Mouse (Mus musculus): ENCODE data around the gene Borcs8. TPM values are rescaled to one million over a fixed set of nuclear protein-coding genes. Genes with fewer than 3 reads are reported as not detected.
A peak's percentile ranks its signal among the peaks of the same experiment; 100 is the strongest.

Borcs8 gene
- polyA plus RNA-seq, 1 experiment: 59.2 TPM

- no peak overlapping the region for H3K27ac ChIP-seq (ENCODE audit: insufficient read depth, low read length)
- no peaks in the 10 kb centered on the region for H3K4me1 ChIP-seq (ENCODE audit: control insufficient read depth, insufficient read depth, low read length)
- H3K4me3 ChIP-seq (ENCODE audit: insufficient read depth, low read length): no peak overlapping the region
- TF ChIP-seq POLR2A (IDR thresholded peaks at IDR 0.05; ENCODE audit: low read depth, low read length) (no peak), CTCF (IDR thresholded peaks at IDR 0.05; ENCODE audit: borderline replicate concordance, insufficient read depth, low read length) (no peak)
Measured at GRCm38 (mm10) chr8:70157240-70157800, 18.0 kb downstream of the Borcs8 start.

DNA sequence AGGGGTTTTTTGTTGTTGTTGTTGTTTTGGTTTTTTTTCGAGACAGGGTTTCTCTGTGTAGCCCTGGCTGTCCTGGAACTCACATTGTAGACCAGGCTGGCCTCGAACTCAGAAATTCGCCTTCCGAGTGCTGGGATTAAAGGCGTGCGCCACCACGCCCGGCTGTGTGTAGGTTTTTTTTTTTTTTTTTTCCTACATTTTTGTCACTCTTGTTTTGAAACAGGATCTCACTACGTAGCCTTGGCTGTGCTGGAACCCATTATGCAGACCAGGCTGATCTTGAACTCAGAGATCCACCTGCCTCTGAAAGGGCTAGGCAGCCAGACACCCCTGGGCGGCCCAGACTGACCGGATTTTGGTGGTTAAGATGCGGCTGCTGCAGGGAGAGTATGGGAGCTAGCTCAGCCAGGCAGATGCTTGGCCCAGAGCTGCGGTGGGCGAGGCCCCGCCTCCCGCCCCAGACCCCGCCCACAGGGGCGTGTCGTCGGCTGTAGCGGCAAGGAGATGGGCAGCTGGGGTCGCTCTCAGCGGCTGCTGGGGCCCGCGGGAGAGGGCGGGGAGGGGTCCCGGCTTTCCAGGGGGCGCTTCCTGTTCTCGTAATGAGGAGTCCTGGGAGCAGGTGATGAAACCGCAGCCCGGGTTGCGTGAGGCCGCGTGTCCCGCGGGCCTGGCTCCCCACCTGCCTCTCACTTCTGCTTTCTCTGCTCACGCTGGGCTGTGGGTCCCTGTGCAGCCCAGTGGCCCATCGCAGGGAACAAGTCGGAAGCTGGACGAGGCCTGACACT lies 19.0 kb downstream of the Borcs8 start:
- TF ChIP-seq CTCF (IDR thresholded peaks at IDR 0.05; ENCODE audit: borderline replicate concordance, insufficient read depth, low read length): no peak
- no peak for TF ChIP-seq POLR2A (IDR thresholded peaks at IDR 0.05; ENCODE audit: low read depth, low read length)
- no peaks in the 10 kb centered on the region for H3K4me1 ChIP-seq (ENCODE audit: control insufficient read depth, insufficient read depth, low read length)
- H3K4me3 ChIP-seq (ENCODE audit: insufficient read depth, low read length): peak overlapping the region; percentile 27; the same call in 1 of the 2 replicates
- no peak overlapping the region for H3K27ac ChIP-seq (ENCODE audit: insufficient read depth, low read length)

GRCm38 (mm10) chr8:70159211-70159610 lies 19.9 kb downstream of the Borcs8 start:
- H3K4me1 ChIP-seq (ENCODE audit: control insufficient read depth, insufficient read depth, low read length): no peaks in the 10 kb centered on the region

DNA sequence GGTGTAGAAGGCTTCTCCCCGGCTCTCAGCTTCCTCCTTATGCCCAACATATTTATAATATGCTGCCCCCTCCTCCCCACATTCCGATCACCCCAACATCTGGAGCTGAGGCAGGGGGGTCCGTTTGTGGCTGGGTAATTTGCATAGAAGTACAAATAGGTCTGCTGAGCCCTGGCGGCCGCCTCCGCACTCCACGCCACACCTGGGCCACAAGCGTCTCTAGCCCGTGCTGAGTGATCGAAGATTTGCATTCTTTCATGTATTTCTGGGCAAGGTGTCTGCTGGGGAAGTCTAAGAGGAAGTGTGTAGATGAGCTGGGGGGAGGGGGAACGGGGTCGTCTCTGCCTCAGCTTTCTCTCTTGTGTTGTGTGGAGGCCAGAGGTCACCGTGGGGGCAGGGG lies 20.7 kb downstream of the Borcs8 start:
- TF ChIP-seq CTCF (IDR thresholded peaks at IDR 0.05; ENCODE audit: borderline replicate concordance, insufficient read depth, low read length) (no peak), POLR2A (IDR thresholded peaks at IDR 0.05; ENCODE audit: low read depth, low read length) (no peak)
- no peak overlapping the region for H3K27ac ChIP-seq (ENCODE audit: insufficient read depth, low read length)
- H3K4me3 ChIP-seq (ENCODE audit: insufficient read depth, low read length): no peak overlapping the region
- H3K4me1 ChIP-seq (ENCODE audit: control insufficient read depth, insufficient read depth, low read length): no peaks in the 10 kb centered on the region

More at GRCm38 (mm10) chr8:70159211-70159610, 19.9 kb downstream of the Borcs8 start:
- TF ChIP-seq CTCF (IDR thresholded peaks at IDR 0.05; ENCODE audit: borderline replicate concordance, insufficient read depth, low read length): no peak
- TF ChIP-seq POLR2A (IDR thresholded peaks at IDR 0.05; ENCODE audit: low read depth, low read length): no peak
- Histone ChIP-seq H3K27ac (ENCODE audit: insufficient read depth, low read length) (no peak overlapping the region), H3K4me3 (ENCODE audit: insufficient read depth, low read length) (no peak overlapping the region)

GRCm38 (mm10) chr8:70163316-70163715 lies 24.0 kb downstream of the Borcs8 start:
- no peaks in the 10 kb centered on the region for H3K4me1 ChIP-seq (ENCODE audit: control insufficient read depth, insufficient read depth, low read length)
- H3K27ac ChIP-seq (ENCODE audit: insufficient read depth, low read length): no peak overlapping the region
- TF ChIP-seq POLR2A (IDR thresholded peaks at IDR 0.05; ENCODE audit: low read depth, low read length) (no peak), CTCF (IDR thresholded peaks at IDR 0.05; ENCODE audit: borderline replicate concordance, insufficient read depth, low read length) (no peak)
- H3K4me3 ChIP-seq (ENCODE audit: insufficient read depth, low read length): no peak overlapping the region

DNA sequence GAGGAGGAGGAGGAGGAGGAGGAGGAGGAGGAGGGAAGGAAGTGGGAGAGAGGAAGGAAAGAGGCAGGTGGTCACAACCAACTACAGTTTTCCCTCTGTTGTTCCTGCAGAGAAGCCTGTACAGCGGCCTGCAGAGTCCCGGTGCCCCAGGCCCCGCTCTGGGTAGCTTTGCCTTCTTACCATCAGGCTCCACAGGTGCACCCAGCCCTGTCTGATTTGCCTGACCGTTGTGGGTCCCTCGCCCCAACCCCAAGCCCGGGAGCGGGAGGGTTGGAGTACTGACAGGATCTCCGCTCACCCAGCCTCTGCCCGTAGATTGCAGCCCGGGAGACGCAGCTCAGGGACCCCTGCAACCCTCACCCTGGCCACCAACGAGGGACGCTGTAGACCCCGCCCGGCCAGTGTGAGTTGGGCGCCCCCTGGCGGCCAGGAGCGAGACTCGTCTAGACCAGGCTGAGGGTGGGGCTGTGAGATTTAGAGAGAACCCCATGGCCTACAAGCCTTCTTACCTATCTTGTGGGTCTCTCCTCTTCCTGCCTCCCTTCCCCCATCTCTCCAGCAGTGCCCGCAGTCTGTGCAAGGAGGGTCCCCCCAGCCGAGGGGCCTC lies 27.3 kb downstream of the Borcs8 start:
- TF ChIP-seq CTCF (IDR thresholded peaks at IDR 0.05; ENCODE audit: borderline replicate concordance, insufficient read depth, low read length) (peak; percentile 78), POLR2A (IDR thresholded peaks at IDR 0.05; ENCODE audit: low read depth, low read length) (no peak)
- Histone ChIP-seq H3K4me1 (ENCODE audit: control insufficient read depth, insufficient read depth, low read length) (no peaks in the 10 kb centered on the region), H3K27ac (ENCODE audit: insufficient read depth, low read length) (no peak overlapping the region), H3K4me3 (ENCODE audit: insufficient read depth, low read length) (no peak overlapping the region)

GRCm38 (mm10) chr8:70170116-70170515 lies 30.8 kb downstream of the Borcs8 start:
- no peak overlapping the region for H3K27ac ChIP-seq (ENCODE audit: insufficient read depth, low read length)
- H3K4me3 ChIP-seq (ENCODE audit: insufficient read depth, low read length): no peak overlapping the region
- no peak for TF ChIP-seq CTCF (IDR thresholded peaks at IDR 0.05; ENCODE audit: borderline replicate concordance, insufficient read depth, low read length)
- TF ChIP-seq POLR2A (IDR thresholded peaks at IDR 0.05; ENCODE audit: low read depth, low read length): no peak
- 0 out of 2 replicates have a peak, but pooled peaks cover 3% of the 10 kb centered on the region for H3K4me1 ChIP-seq (ENCODE audit: control insufficient read depth, insufficient read depth, low read length)

DNA sequence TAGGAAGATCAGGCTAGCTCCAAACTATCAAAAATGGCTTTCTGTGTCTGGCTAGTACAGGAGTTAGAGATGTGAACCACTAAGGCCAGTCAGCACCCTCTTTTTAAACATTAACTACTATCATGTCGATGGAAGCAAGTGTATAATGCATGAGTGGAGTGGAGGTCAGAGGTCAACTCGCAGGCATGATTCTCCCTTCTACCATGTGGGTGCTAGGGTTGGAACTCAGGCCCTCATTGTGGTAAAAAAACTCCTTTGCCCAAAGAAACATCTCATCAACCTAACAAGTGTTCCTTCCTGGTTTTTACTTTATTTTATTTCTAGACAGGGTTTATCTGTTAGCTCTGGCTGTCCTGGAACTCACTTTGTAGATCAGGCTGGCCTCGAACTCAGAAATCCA lies 31.4 kb downstream of the Borcs8 start:
- no peak overlapping the region for H3K4me3 ChIP-seq (ENCODE audit: insufficient read depth, low read length)
- no peak overlapping the region for H3K27ac ChIP-seq (ENCODE audit: insufficient read depth, low read length)
- H3K4me1 ChIP-seq (ENCODE audit: control insufficient read depth, insufficient read depth, low read length): 0 out of 2 replicates have a peak, but pooled peaks cover 3% of the 10 kb centered on the region
- TF ChIP-seq POLR2A (IDR thresholded peaks at IDR 0.05; ENCODE audit: low read depth, low read length) (no peak), CTCF (IDR thresholded peaks at IDR 0.05; ENCODE audit: borderline replicate concordance, insufficient read depth, low read length) (no peak)

DNA sequence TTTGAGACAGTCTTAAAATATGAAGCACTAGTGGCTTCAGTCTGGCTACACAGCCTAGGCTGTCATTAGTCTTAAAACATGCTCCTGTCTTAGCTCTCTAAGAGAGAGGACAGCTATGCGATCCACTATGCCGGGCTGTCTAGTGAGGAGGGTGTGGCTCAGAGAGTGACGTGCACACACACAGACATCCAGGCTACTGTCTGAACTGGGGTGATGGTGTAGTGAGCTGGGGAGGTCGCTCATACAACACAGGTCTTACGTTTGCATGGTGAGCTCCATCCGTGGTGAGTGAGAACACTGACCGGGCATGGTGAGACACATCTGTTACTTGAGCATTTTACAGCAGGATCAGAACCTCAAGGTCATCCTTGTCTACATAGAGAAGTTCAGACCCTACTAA lies 31.9 kb downstream of the Borcs8 start:
- Histone ChIP-seq H3K27ac (ENCODE audit: insufficient read depth, low read length) (no peak overlapping the region), H3K4me1 (ENCODE audit: control insufficient read depth, insufficient read depth, low read length) (0 out of 2 replicates have a peak, but pooled peaks cover 3% of the 10 kb centered on the region), H3K4me3 (ENCODE audit: insufficient read depth, low read length) (no peak overlapping the region)
- TF ChIP-seq POLR2A (IDR thresholded peaks at IDR 0.05; ENCODE audit: low read depth, low read length) (no peak), CTCF (IDR thresholded peaks at IDR 0.05; ENCODE audit: borderline replicate concordance, insufficient read depth, low read length) (no peak)

Data from embryonic fibroblast, embryonic 13.5 days (primary cell).